Mouse (Mus musculus): Measurements from ENCODE around the gene Gse1. TPM values are rescaled to one million over a fixed set of nuclear protein-coding genes. Genes with fewer than 3 reads are reported as not detected.

Gse1 gene
- polyA plus RNA-seq, 1 experiment from 2014 or later: 31.3 TPM

DNA sequence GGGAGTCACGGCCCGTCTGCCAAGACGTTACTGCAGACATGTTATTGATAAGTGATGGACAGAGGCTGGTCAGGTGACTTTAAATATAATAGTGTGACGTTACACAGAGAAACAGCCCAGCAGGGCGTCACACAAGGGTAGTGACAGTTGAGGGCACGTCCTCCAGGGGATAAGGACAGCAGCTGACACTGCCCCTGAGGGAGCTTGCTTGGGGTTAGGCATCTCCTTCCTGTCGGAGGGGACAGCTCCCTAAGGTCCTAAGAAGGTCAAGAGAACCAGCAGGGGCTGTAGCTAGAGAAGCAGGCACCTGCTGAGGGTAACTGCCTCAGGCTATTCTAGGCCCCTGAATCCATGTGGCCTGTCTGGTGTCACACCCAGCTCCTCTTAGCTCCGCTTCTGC lies 343.3 kb downstream of the Gse1 start:
- H3K27ac ChIP-seq (replicated peaks): 0 out of 2 replicates have a peak overlapping the region, but pooled peaks have one; percentile 20
- no peak overlapping the region for H3K4me2 ChIP-seq (replicated peaks)
- H3K4me3 ChIP-seq: no peak overlapping the region
- 84% methylated on average over 8 of the region's 8 CpGs for WGBS
- H3K9ac ChIP-seq (replicated peaks): no peak overlapping the region
- H3K4me1 ChIP-seq: peaks cover 13% of the 10 kb centered on the region
- H3K36me3 ChIP-seq: peaks cover 88% of the 10 kb centered on the region
- no peak for ATAC-seq (replicated peaks)
- no peaks in the 10 kb centered on the region for H3K27me3 ChIP-seq
- no peaks in the 10 kb centered on the region for H3K9me3 ChIP-seq

GRCm38 (mm10) chr8:120572534-120572933 lies 344.3 kb downstream of the Gse1 start:
- WGBS: 70% methylated on average over 21 of the region's 21 CpGs
- no peaks in the 10 kb centered on the region for H3K9me3 ChIP-seq
- peaks cover 90% of the 10 kb centered on the region for H3K36me3 ChIP-seq
- no peak overlapping the region for H3K9ac ChIP-seq (replicated peaks)
- no peak overlapping the region for H3K27ac ChIP-seq (replicated peaks)
- no peak for ATAC-seq (replicated peaks)
- peaks cover 8% of the 10 kb centered on the region for H3K4me1 ChIP-seq
- H3K4me3 ChIP-seq: no peak overlapping the region
- no peak overlapping the region for H3K4me2 ChIP-seq (replicated peaks)
- H3K27me3 ChIP-seq: no peaks in the 10 kb centered on the region

GRCm38 (mm10) chr8:120573866-120574265 lies 345.6 kb downstream of the Gse1 start:
- Histone ChIP-seq H3K9ac (replicated peaks) (no peak overlapping the region), H3K27me3 (no peaks in the 10 kb centered on the region), H3K4me2 (replicated peaks) (no peak overlapping the region), H3K4me1 (peaks cover 8% of the 10 kb centered on the region), H3K9me3 (no peaks in the 10 kb centered on the region), H3K27ac (replicated peaks) (no peak overlapping the region), H3K36me3 (peaks cover 90% of the 10 kb centered on the region), H3K4me3 (no peak overlapping the region)
- 60% methylated on average over 11 of the region's 11 CpGs for WGBS
- no peak for ATAC-seq (replicated peaks)

DNA sequence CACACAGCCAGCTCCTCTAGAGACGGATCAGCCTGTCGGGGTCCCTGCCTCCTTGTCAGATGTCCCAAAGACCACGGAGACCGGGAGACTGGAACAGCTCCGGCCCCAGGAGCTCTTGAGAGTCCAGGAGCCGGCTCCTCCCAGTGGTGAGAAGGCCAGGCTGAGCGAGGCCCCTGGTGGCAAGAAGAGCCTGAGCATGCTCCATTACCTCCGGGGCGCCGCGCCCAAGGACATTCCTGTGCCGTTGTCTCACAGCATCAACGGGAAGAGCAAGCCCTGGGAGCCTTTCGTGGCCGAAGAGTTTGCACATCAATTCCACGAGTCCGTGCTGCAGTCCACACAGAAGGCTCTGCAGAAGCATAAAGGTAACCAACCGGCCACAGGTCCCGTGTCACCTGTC lies 346.7 kb downstream of the Gse1 start:
- WGBS: 80% methylated on average over 19 of the region's 19 CpGs
- H3K4me2 ChIP-seq (replicated peaks): no peak overlapping the region
- ATAC-seq (replicated peaks): no peak
- H3K9ac ChIP-seq (replicated peaks): no peak overlapping the region
- no peaks in the 10 kb centered on the region for H3K27me3 ChIP-seq
- H3K36me3 ChIP-seq: peaks cover 87% of the 10 kb centered on the region
- H3K4me3 ChIP-seq: no peak overlapping the region
- H3K4me1 ChIP-seq: peaks cover 8% of the 10 kb centered on the region
- no peaks in the 10 kb centered on the region for H3K9me3 ChIP-seq
- H3K27ac ChIP-seq (replicated peaks): no peak overlapping the region

- Histone ChIP-seq H3K36me3 (peaks cover 96% of the 10 kb centered on the region), H3K4me2 (replicated peaks) (no peak overlapping the region), H3K27me3 (no peaks in the 10 kb centered on the region), H3K9ac (replicated peaks) (no peak overlapping the region), H3K27ac (replicated peaks) (no peak overlapping the region), H3K4me3 (no peak overlapping the region), H3K9me3 (no peaks in the 10 kb centered on the region), H3K4me1 (no peaks in the 10 kb centered on the region)
- 83% methylated on average over 9 of the region's 9 CpGs for WGBS
- ATAC-seq (replicated peaks): no peak
These were observed 347.5 kb downstream of the Gse1 start for GRCm38 (mm10) chr8:120575801-120576200.

DNA sequence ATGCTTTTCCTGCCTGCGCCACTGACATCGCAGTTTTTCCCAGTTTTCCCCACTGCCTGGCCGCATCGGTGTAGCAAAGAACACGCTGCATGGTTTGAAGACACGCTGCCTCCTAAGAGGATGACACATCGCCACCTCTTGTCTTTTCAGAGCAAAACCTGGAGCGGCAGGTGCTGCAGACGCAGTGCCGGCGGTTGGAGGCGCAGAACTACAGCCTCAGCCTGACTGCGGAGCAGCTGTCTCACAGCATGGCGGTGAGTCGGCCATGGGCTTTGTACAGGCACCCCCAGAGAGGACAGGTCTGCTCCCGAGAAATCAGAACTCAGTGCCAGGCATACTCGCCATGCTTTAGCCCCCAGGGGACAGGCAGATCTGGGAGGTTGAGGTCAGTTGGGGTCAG lies 349.6 kb downstream of the Gse1 start:
- H3K27me3 ChIP-seq: no peaks in the 10 kb centered on the region
- H3K4me2 ChIP-seq (replicated peaks): no peak overlapping the region
- no peaks in the 10 kb centered on the region for H3K4me1 ChIP-seq
- H3K36me3 ChIP-seq: peaks cover 83% of the 10 kb centered on the region
- no peak for ATAC-seq (replicated peaks)
- H3K9me3 ChIP-seq: no peaks in the 10 kb centered on the region
- 88% methylated on average over 17 of the region's 17 CpGs for WGBS
- peak overlapping the region; percentile 11; the same call in 1 of the 2 replicates for H3K27ac ChIP-seq (replicated peaks)
- H3K4me3 ChIP-seq: no peak overlapping the region
- H3K9ac ChIP-seq (replicated peaks): no peak overlapping the region

DNA sequence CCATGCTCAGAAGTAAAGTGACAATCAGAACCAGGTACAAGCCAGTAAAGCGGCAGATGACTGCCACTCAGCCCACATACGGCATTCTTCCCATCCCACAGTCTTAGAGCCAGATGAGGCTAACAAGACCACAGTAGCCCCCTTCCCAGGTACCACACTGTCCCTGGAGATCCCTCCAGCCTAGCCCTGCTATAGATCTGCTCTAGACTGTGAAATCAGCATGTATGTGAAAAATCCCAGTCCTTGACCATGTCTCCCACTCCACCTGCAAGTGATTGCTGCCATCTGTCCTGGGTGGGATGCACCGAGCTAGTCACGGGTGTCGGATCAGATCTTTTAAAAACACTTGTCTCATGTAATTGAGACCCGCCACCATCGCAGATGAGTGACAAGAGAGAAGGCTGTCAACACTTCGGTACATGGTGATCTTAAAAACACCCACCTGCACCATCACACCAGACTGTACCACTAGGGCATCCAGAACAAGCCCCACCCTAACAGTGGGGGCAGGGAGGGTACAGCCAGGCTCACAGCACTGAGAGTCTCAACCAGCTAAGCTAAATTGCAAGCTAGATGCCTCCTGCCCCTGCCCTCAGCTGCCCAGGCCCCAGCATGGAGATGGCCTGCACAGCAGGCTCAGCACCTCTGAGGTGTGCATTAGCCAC lies 352.2 kb downstream of the Gse1 start:
- Histone ChIP-seq H3K27ac (replicated peaks) (0 out of 2 replicates have a peak overlapping the region, but pooled peaks have one; percentile 10), H3K9me3 (no peaks in the 10 kb centered on the region), H3K4me2 (replicated peaks) (no peak overlapping the region), H3K36me3 (peaks cover 57% of the 10 kb centered on the region), H3K4me1 (no peaks in the 10 kb centered on the region), H3K9ac (replicated peaks) (no peak overlapping the region), H3K4me3 (no peak overlapping the region), H3K27me3 (no peaks in the 10 kb centered on the region)
- ATAC-seq (replicated peaks): no peak
- 83% methylated on average over 8 of the region's 8 CpGs for WGBS

DNA sequence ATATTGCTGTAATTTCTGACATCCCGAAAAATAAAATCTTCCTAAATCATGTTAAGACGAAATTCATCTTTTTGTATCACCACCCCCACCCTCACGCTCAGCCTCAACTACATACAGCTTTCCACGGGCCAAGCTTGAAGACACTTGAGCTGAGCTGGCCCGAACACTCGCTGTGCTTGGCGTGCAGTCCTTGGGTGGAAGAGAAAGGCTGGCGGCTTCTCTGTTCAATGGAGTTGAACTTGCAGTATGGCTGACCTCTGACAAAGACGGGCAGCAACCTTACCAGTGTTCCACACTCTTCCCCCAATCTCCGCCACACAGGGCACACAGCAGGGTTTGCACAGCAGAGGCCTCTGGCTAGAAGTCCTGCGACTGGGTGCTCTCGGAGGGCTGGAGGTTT lies 353.1 kb downstream of the Gse1 start:
- peaks cover 48% of the 10 kb centered on the region for H3K36me3 ChIP-seq
- no peak overlapping the region for H3K4me2 ChIP-seq (replicated peaks)
- H3K27ac ChIP-seq (replicated peaks): peak overlapping the region; percentile 19; the same call in 1 of the 2 replicates
- no peaks in the 10 kb centered on the region for H3K27me3 ChIP-seq
- WGBS: 90% methylated on average over 12 of the region's 12 CpGs
- no peak for ATAC-seq (replicated peaks)
- no peak overlapping the region for H3K9ac ChIP-seq (replicated peaks)
- H3K4me3 ChIP-seq: no peak overlapping the region
- no peaks in the 10 kb centered on the region for H3K4me1 ChIP-seq
- no peaks in the 10 kb centered on the region for H3K9me3 ChIP-seq

- 0 out of 2 replicates have a peak overlapping the region, but pooled peaks have one; percentile 19 for H3K27ac ChIP-seq (replicated peaks)
- 88% methylated on average over 8 of the region's 8 CpGs for WGBS
- no peak overlapping the region for H3K9ac ChIP-seq (replicated peaks)
- no peak overlapping the region for H3K4me2 ChIP-seq (replicated peaks)
- H3K4me3 ChIP-seq: no peak overlapping the region
- no peak for ATAC-seq (replicated peaks)
- H3K36me3 ChIP-seq: peaks cover 43% of the 10 kb centered on the region
- H3K4me1 ChIP-seq: no peaks in the 10 kb centered on the region
- no peaks in the 10 kb centered on the region for H3K9me3 ChIP-seq
- no peaks in the 10 kb centered on the region for H3K27me3 ChIP-seq
These were observed 353.6 kb downstream of the Gse1 start for GRCm38 (mm10) chr8:120581811-120582210.

GRCm38 (mm10) chr8:120585521-120585920 lies 357.3 kb downstream of the Gse1 start:
- Histone ChIP-seq H3K27me3 (no peaks in the 10 kb centered on the region), H3K27ac (replicated peaks) (no peak overlapping the region), H3K9me3 (no peaks in the 10 kb centered on the region), H3K4me2 (replicated peaks) (no peak overlapping the region), H3K4me3 (no peak overlapping the region), H3K36me3 (peaks cover 9% of the 10 kb centered on the region), H3K9ac (replicated peaks) (no peak overlapping the region), H3K4me1 (peaks cover 19% of the 10 kb centered on the region)
- 93% methylated on average over 10 of the region's 10 CpGs for WGBS
- no peak for ATAC-seq (replicated peaks)

GRCm38 (mm10) chr8:120588908-120589771 lies 360.9 kb downstream of the Gse1 start, which contains the start of gene Gins2:
TSS of gene Gins2 (minus strand) at chr8:120589304.
- Histone ChIP-seq H3K9me3 (no peaks in the 10 kb centered on the region), H3K36me3 (no peaks in the 10 kb centered on the region), H3K9ac (replicated peaks) (peak within 1 kb of the TSS; percentile 51), H3K4me2 (replicated peaks) (peak within 1 kb of the TSS; percentile 94), H3K4me1 (peaks cover 40% of the 10 kb centered on the region), H3K4me3 (peak within 1 kb of the TSS; percentile 53), H3K27me3 (no peaks in the 10 kb centered on the region), H3K27ac (replicated peaks) (peak within 1 kb of the TSS; percentile 41)
- peak; percentile 98 for ATAC-seq (replicated peaks)
- under 1% methylated on average over 67 of the region's 67 CpGs for WGBS

DNA sequence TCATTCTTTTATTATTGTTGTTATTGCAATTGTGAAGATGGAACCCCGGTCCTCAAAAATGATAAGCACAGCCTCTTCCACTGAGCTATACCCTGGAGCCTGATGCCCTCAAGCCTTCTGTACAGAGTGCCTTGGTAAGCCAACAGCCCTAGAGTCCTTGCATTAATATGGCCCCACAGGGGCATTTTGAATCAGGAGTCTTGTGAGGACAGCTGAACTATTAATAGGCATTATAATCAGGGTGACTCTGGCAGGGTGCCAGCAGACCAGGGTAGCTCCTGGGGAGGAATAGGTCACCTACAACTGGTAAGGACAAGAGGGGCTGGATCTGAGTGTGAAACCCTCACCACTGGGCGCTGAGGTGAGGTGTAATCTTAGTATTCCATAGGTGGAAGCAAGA lies 361.7 kb downstream of the Gse1 start:
- H3K4me1 ChIP-seq: peaks cover 40% of the 10 kb centered on the region
- 56% methylated on average over 2 of the region's 2 CpGs for WGBS
- H3K9ac ChIP-seq (replicated peaks): no peak overlapping the region; the same call in 1 of the 2 replicates
- H3K27ac ChIP-seq (replicated peaks): peak overlapping the region; percentile 41; the same call in 1 of the 2 replicates
- no peaks in the 10 kb centered on the region for H3K9me3 ChIP-seq
- peak overlapping the region; percentile 94 for H3K4me2 ChIP-seq (replicated peaks)
- no peaks in the 10 kb centered on the region for H3K36me3 ChIP-seq
- H3K27me3 ChIP-seq: no peaks in the 10 kb centered on the region
- peak overlapping the region; percentile 53 for H3K4me3 ChIP-seq
- ATAC-seq (replicated peaks): no peak

All from forebrain, embryonic 15.5 days (tissue).